Mouse (Mus musculus): Measurements from ENCODE around the gene Dlat.
A peak's percentile ranks its signal among the peaks of the same experiment; 100 is the strongest.

Gene Dlat

DNA sequence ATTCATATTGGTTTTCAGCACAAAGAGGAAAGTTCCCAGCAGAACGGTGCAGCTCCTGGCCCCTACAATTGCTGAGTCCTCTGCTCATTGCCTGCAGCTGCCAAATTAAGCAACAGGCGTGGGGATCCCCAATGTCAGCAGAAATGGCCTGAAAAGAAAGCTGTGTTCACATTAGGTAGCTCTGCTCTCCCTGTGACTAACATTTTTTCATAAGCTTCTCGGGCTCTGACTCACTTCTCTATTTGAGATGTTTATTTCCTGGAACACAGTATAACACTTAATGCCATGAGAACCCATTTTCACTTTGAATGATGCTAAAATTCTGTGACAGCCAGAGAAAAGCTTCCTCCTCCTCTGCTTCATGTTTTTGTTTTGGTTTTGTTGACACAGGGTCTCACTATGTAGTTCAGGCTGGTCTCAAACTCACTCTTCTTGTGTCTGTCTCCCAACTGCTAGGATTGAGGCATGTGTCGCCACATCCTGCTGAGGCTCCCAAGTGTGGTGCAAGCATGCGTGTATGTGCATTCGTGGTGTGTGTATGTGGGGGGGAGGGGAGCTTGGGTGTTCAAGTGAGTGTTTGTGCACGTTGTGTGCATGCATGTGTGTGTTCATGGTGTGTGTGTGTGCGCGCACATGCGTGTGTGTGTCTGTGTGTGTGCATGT, 68.6 kb downstream of the Dlat start:
- DNase-seq: peak in 1 of 2 experiments; percentile 14

DNA sequence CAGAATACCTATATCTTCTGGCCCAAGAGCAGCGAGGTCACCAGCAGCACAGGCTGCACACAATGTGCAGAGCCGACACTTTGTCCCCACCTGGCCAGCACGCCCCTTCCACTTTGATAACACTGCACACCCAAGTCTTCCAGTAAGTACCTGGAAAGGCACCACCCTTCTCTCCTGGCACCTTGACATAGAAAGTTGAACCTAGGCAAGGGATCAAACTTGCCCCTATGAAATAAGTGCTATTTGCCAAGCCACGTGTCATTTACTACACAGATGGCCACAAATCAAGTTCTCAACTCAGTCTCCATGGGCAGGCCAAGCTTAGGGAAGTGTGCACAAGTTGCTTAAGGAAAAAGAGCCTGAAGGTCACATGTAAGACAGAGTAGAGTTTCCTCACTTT, 72.6 kb downstream of the Dlat start:
- no peak for DNase-seq

DNA sequence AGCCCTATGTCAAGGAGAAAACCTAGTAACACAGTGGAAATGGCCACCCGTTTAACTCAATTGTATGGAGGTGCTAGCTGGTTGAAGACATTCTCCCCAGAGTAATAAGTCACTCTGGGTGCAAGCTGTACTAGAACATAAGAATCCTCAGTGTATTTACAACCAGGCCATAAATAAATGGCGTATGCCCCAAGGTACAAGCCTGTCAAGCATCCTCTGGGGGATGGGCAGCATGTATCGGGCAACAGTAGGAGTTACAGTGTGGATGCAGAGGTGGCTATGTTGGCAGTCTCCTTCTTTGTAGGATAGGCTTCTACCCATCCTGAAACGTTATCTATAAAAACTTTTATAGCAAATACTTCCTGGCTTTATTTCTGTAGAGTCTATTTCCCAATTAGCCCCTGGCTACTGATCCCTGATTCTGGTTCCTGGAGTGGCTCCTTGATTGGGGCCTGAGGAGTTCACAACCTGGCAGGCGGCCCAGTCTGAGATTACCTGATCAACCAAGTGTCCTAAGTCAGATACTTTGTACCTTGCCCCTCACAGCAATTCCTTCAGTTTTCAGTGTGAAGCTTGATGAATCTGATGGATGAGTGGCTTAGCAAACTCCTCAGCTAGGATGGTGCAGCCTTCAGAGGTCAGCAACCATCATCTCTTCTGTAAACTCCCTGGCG, 74.3 kb downstream of the Dlat start:
- DNase-seq: no peak

Data from lung, adult 18-20 months (tissue).